ENCODE assay signal across 24 mouse cellular contexts in the genomic region with DNA sequence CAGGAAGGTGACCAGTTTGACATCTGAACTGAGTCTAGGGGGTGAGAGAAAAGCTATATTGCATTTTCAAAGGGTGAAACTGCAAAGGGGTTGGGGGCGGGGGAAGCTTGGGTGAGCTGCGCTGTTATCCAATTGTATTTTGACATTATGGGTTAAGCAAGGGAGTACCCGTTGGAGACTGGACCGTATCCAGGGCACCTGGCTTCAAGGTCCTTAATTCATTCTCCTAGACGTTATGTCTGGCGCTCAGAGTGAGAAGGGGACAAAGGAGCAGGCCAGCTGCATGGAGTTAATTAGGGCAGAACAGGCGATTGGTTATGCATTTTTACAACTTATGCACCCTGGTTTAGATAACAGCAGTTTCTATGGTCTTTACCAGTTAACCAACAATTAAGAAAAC. TPM values are rescaled to one million over a fixed set of nuclear protein-coding genes. Genes with fewer than 3 reads are reported as not detected.
DNase-seq lines count a peak whose midpoint lies in the region; ATAC-seq and TF ChIP-seq lines count a peak whose summit lies in the region.
"Had no signal": no experiment of that assay in that cellular context is flagged by ENCODE, and none has a peak within 500 bp of the region (broad histone marks: within the 10 kb centered on the region; RNA-seq: fewer than 3 reads in every experiment).

No protein-coding gene starts in this region.

- no peak overlapping the region for H3K4me2 ChIP-seq in intestine, postnatal 0 days (replicated peaks; ENCODE audit: low read depth)
- no peak overlapping the region for H3K4me2 ChIP-seq in intestine, embryonic 15.5 days (replicated peaks)
- H3K4me2 ChIP-seq in embryonic facial prominence, embryonic 11.5 days (ENCODE audit: low read depth, low read length), result no peak overlapping the region
- no peak overlapping the region for H3K4me2 ChIP-seq in limb, embryonic 13.5 days (replicated peaks)
- H3K4me2 ChIP-seq in midbrain, embryonic 13.5 days (replicated peaks), result no peak overlapping the region
- H3K4me2 ChIP-seq: liver, embryonic 13.5 days; lung, embryonic 15.5 days; midbrain, embryonic 12.5 days had no signal

- WGBS in intestine, postnatal 0 days, result 46% methylated on average over 7 of the region's 7 CpGs
- 60% methylated on average over 7 of the region's 7 CpGs for WGBS in intestine, embryonic 15.5 days
- WGBS in embryonic facial prominence, embryonic 11.5 days, result 60% methylated on average over 7 of the region's 7 CpGs
- 22% methylated on average over 7 of the region's 7 CpGs for WGBS in limb, embryonic 13.5 days
- 61% methylated on average over 7 of the region's 7 CpGs for WGBS in midbrain, embryonic 13.5 days

- H3K9ac ChIP-seq in intestine, postnatal 0 days (ENCODE audit: low read depth, low read length), result no peak overlapping the region
- no peak overlapping the region for H3K9ac ChIP-seq in intestine, embryonic 15.5 days
- H3K9ac ChIP-seq in embryonic facial prominence, embryonic 11.5 days (replicated peaks; ENCODE audit: low read length), result no peak overlapping the region
- no peak overlapping the region for H3K9ac ChIP-seq in limb, embryonic 13.5 days
- no peak overlapping the region for H3K9ac ChIP-seq in midbrain, embryonic 13.5 days (replicated peaks)
- H3K9ac ChIP-seq: liver, embryonic 13.5 days; lung, embryonic 15.5 days; midbrain, embryonic 12.5 days had no signal

- H3K27me3 ChIP-seq in intestine, postnatal 0 days (replicated peaks; ENCODE audit: control insufficient read depth, insufficient read depth, low read length), result no peaks in the 10 kb centered on the region
- H3K27me3 ChIP-seq in intestine, embryonic 15.5 days (replicated peaks), result no peaks in the 10 kb centered on the region
- H3K27me3 ChIP-seq in embryonic facial prominence, embryonic 11.5 days (ENCODE audit: control insufficient read depth, insufficient read depth, low read length), result no peaks in the 10 kb centered on the region
- no peaks in the 10 kb centered on the region for H3K27me3 ChIP-seq in limb, embryonic 13.5 days
- no peaks in the 10 kb centered on the region for H3K27me3 ChIP-seq in midbrain, embryonic 13.5 days
- H3K27me3 ChIP-seq: liver, embryonic 13.5 days; lung, embryonic 15.5 days; midbrain, embryonic 12.5 days had no signal

- TF ChIP-seq CTCF in intestine, postnatal 0 days (IDR thresholded peaks at IDR 0.05; ENCODE audit: low read depth), result no peak
- no peak for TF ChIP-seq CTCF in brain, embryonic 14.5 days (IDR thresholded peaks at IDR 0.05; ENCODE audit: borderline replicate concordance, extremely low read depth, insufficient read depth, insufficient read length)

- H3K36me3 ChIP-seq in intestine, postnatal 0 days (ENCODE audit: control insufficient read depth, insufficient read depth), result no peaks in the 10 kb centered on the region
- no peaks in the 10 kb centered on the region for H3K36me3 ChIP-seq in intestine, embryonic 15.5 days
- no peaks in the 10 kb centered on the region for H3K36me3 ChIP-seq in embryonic facial prominence, embryonic 11.5 days (replicated peaks; ENCODE audit: control insufficient read depth, insufficient read depth, low read depth, low read length)
- H3K36me3 ChIP-seq in limb, embryonic 13.5 days, result no peaks in the 10 kb centered on the region
- H3K36me3 ChIP-seq in midbrain, embryonic 13.5 days, result no peaks in the 10 kb centered on the region
- H3K36me3 ChIP-seq: hindbrain, embryonic 10.5 days; liver, embryonic 13.5 days; lung, embryonic 15.5 days; midbrain, embryonic 12.5 days had no signal

- no peak overlapping the region for H3K27ac ChIP-seq in intestine, postnatal 0 days (ENCODE audit: low read depth, low read length)
- H3K27ac ChIP-seq in intestine, embryonic 15.5 days, result no peak overlapping the region
- H3K27ac ChIP-seq in embryonic facial prominence, embryonic 11.5 days (replicated peaks; ENCODE audit: low read depth, low read length), result no peak overlapping the region
- no peak overlapping the region; the same call in 1 of the 2 replicates for H3K27ac ChIP-seq in limb, embryonic 13.5 days
- H3K27ac ChIP-seq in midbrain, embryonic 13.5 days, result no peak overlapping the region
- H3K27ac ChIP-seq: hindbrain, embryonic 10.5 days; liver, embryonic 13.5 days; lung, embryonic 15.5 days; midbrain, embryonic 12.5 days had no signal

- TF ChIP-seq POLR2A in brain, embryonic 14.5 days (IDR thresholded peaks at IDR 0.05; ENCODE audit: borderline replicate concordance, extremely low read depth, insufficient read depth, insufficient read length, poor library complexity, severe bottlenecking), result no peak

- ATAC-seq in intestine, postnatal 0 days, result peak; percentile 49
- no peak for ATAC-seq in intestine, embryonic 15.5 days
- ATAC-seq in embryonic facial prominence, embryonic 11.5 days (replicated peaks; ENCODE audit: insufficient number of reproducible peaks, low FRiP score, low TSS enrichment, low read depth), result no peak
- peak; percentile 61 for ATAC-seq in limb, embryonic 13.5 days (ENCODE audit: low FRiP score, low read depth)
- no peak for ATAC-seq in midbrain, embryonic 13.5 days

- H3K4me3 ChIP-seq in intestine, postnatal 0 days (ENCODE audit: low read depth, low read length), result no peak overlapping the region
- H3K4me3 ChIP-seq in intestine, embryonic 15.5 days (replicated peaks), result no peak overlapping the region
- H3K4me3 ChIP-seq in embryonic facial prominence, embryonic 11.5 days (ENCODE audit: low read depth, low read length), result no peak overlapping the region
- H3K4me3 ChIP-seq in limb, embryonic 13.5 days, result no peak overlapping the region
- no peak overlapping the region for H3K4me3 ChIP-seq in midbrain, embryonic 13.5 days (replicated peaks)
- H3K4me3 ChIP-seq: hindbrain, embryonic 10.5 days; liver, embryonic 13.5 days; lung, embryonic 15.5 days; midbrain, embryonic 12.5 days; myocyte had no signal

- no peaks in the 10 kb centered on the region for H3K4me1 ChIP-seq in intestine, postnatal 0 days (replicated peaks; ENCODE audit: control insufficient read depth, insufficient read depth, low read length)
- no peaks in the 10 kb centered on the region for H3K4me1 ChIP-seq in intestine, embryonic 15.5 days (replicated peaks)
- no peaks in the 10 kb centered on the region for H3K4me1 ChIP-seq in embryonic facial prominence, embryonic 11.5 days (ENCODE audit: control insufficient read depth, insufficient read depth, low read length)
- H3K4me1 ChIP-seq in limb, embryonic 13.5 days, result no peaks in the 10 kb centered on the region
- H3K4me1 ChIP-seq in midbrain, embryonic 13.5 days (replicated peaks), result no peaks in the 10 kb centered on the region
- H3K4me1 ChIP-seq: hindbrain, embryonic 10.5 days; liver, embryonic 13.5 days; lung, embryonic 15.5 days; midbrain, embryonic 12.5 days had no signal

- DNase-seq in brain, embryonic 14.5 days (ENCODE audit: low read depth), result peak; percentile 73
- peak; percentile 25 for DNase-seq in embryonic facial prominence, embryonic 11.5 days (ENCODE audit: low spot score)
- DNase-seq in layer of hippocampus, adult 8-10 months (ENCODE audit: low spot score in 2 of 2), result no peak
- DNase-seq: cerebellum, adult 11-12 months; cerebellum, postnatal 25 days; gastrocnemius, postnatal 10 days; kidney, adult 9 months; layer of hippocampus, postnatal 36 days; liver, embryonic 13.5 days; thymus, adult 2 months had no signal

- H3K9me3 ChIP-seq in intestine, postnatal 0 days (ENCODE audit: control insufficient read depth), result no peaks in the 10 kb centered on the region
- H3K9me3 ChIP-seq in intestine, embryonic 15.5 days, result no peaks in the 10 kb centered on the region
- H3K9me3 ChIP-seq in embryonic facial prominence, embryonic 11.5 days (replicated peaks; ENCODE audit: control insufficient read depth, low read length), result no peaks in the 10 kb centered on the region
- H3K9me3 ChIP-seq in limb, embryonic 13.5 days, result no peaks in the 10 kb centered on the region
- H3K9me3 ChIP-seq in midbrain, embryonic 13.5 days, result no peaks in the 10 kb centered on the region
- H3K9me3 ChIP-seq: hindbrain, embryonic 10.5 days; liver, embryonic 13.5 days; lung, embryonic 15.5 days; midbrain, embryonic 12.5 days had no signal

RNA-seq across cellular contexts. Expression of a gene that starts 23.8 kb away (rescaled TPM):
- not detected in 2 replicates for polyA plus RNA-seq in intestine, postnatal 0 days (2015; fragmentation: Nextera tagmentation; extraction: Ambion mirVana)
- polyA plus RNA-seq in intestine, embryonic 15.5 days (2015; fragmentation: Nextera tagmentation; extraction: Ambion mirVana), result not detected in 2 replicates
- 0.11 TPM in 1 of 2 replicates, not detected in the other for polyA plus RNA-seq in brain, embryonic 14.5 days (2012; rRNA removed)
- polyA plus RNA-seq in embryonic facial prominence, embryonic 11.5 days (2014; fragmentation: Nextera tagmentation; extraction: Ambion mirVana), result 2.1 and 3.2 TPM in 2 replicates
- polyA plus RNA-seq in limb, embryonic 13.5 days (2015; fragmentation: Nextera tagmentation; extraction: Ambion mirVana), result not detected in 2 replicates
- not detected in 2 replicates for polyA plus RNA-seq in midbrain, embryonic 13.5 days (2015; fragmentation: Nextera tagmentation; extraction: Ambion mirVana)
- total RNA-seq in layer of hippocampus, adult 8-10 months (2022), result not detected
- total RNA-seq: gastrocnemius, postnatal 10 days; heart, adult 8-10 months; layer of hippocampus, postnatal 36 days; left cerebral cortex, postnatal 25 days had no signal
- polyA plus RNA-seq: frontal cortex, adult 2 months; heart, embryonic 16.5 days; large intestine, adult 2 months; lung, embryonic 15.5 days; midbrain, embryonic 12.5 days; myocyte; small intestine, adult 2 months had no signal

RNA-seq across cellular contexts. Expression of a gene that starts 34.6 kb away (rescaled TPM):
- 8.0 and 8.7 TPM in 2 replicates for polyA plus RNA-seq in intestine, postnatal 0 days (2015; fragmentation: Nextera tagmentation; extraction: Ambion mirVana)
- 14.9 and 16.8 TPM in 2 replicates for polyA plus RNA-seq in intestine, embryonic 15.5 days (2015; fragmentation: Nextera tagmentation; extraction: Ambion mirVana)
- polyA plus RNA-seq in brain, embryonic 14.5 days (2012; rRNA removed), result 16.2 and 23.1 TPM in 2 replicates
- polyA plus RNA-seq in embryonic facial prominence, embryonic 11.5 days (2014; fragmentation: Nextera tagmentation; extraction: Ambion mirVana), result 34.6 and 36.4 TPM in 2 replicates
- 24.1 and 26.0 TPM in 2 replicates for polyA plus RNA-seq in limb, embryonic 13.5 days (2015; fragmentation: Nextera tagmentation; extraction: Ambion mirVana)
- polyA plus RNA-seq in midbrain, embryonic 13.5 days (2015; fragmentation: Nextera tagmentation; extraction: Ambion mirVana), result 40.3 and 42.5 TPM in 2 replicates
- total RNA-seq in layer of hippocampus, adult 8-10 months (2022), result 10 to 100 TPM; 25.4 to 29.6 (median 28.5) TPM

Comparison
In these comparisons a context has a peak if more than half of its experiments do, and no peak if none do; other contexts are left out.
1. ATAC-seq: peak in intestine, postnatal 0 days (single experiment) and limb, embryonic 13.5 days (single experiment); none in intestine, embryonic 15.5 days (single experiment), embryonic facial prominence, embryonic 11.5 days (single experiment) and midbrain, embryonic 13.5 days (single experiment).
2. DNase-seq: peak in brain, embryonic 14.5 days (single experiment) and embryonic facial prominence, embryonic 11.5 days (single experiment); none in layer of hippocampus, adult 8-10 months (0 of 2).